Mouse (Mus musculus): ENCODE data around the gene Vwa8. TPM values are rescaled to one million over a fixed set of nuclear protein-coding genes. Genes with fewer than 3 reads are reported as not detected.

Vwa8 gene
- total RNA-seq, 1 experiment = 9.8 TPM

GRCm38 (mm10) chr14:79204866-79205265 lies 356.0 kb downstream of the Vwa8 start:
- Histone ChIP-seq H3K36me3 (ENCODE audit: control insufficient read depth, insufficient read depth, low read length, poor library complexity, severe bottlenecking) (no peaks in the 10 kb centered on the region; the same call in 1 of the 2 replicates), H3K4me1 (ENCODE audit: control insufficient read depth in 2 of 2, insufficient read depth in 2 of 2, low read length in 2 of 2, poor library complexity in 1 of 2) (peaks cover 0 to 3% of the 10 kb centered on the region in 2 experiments; a peak in 1 of 4 replicates), H3K4me3 (ENCODE audit: insufficient read depth in 1 of 2, low read depth in 1 of 2, low read length in 2 of 2, poor library complexity in 1 of 2, severe bottlenecking in 1 of 2) (no peak overlapping the region), H3K9me3 (ENCODE audit: control insufficient read depth, insufficient read depth, low read depth, low read length) (no peaks in the 10 kb centered on the region), H3K27ac (ENCODE audit: insufficient read depth, low read depth, low read length, poor library complexity, severe bottlenecking) (no peak overlapping the region), H3K9ac (ENCODE audit: insufficient read depth, low read depth, low read length, poor library complexity, severe bottlenecking) (no peak overlapping the region)
- in situ Hi-C loops (cut with MboI; ENCODE audit: low sequenced_read_pairs in 2 of 2, unreplicated experiment in 2 of 2) = no loop called here
- DNase-seq (ENCODE audit: low read depth, low spot score) = no peak
- TF ChIP-seq CHD2 (IDR thresholded peaks at IDR 0.05; ENCODE audit: low read depth, low read length) (no peak), ZC3H11A (IDR thresholded peaks at IDR 0.05; ENCODE audit: borderline replicate concordance, low read depth, low read length) (no peak), HCFC1 (IDR thresholded peaks at IDR 0.05; ENCODE audit: borderline replicate concordance, insufficient read depth, low read length) (no peak), ZNF384 (IDR thresholded peaks at IDR 0.05; ENCODE audit: low read depth, low read length) (no peak), MAFK (IDR thresholded peaks at IDR 0.05; ENCODE audit: insufficient read depth, low read depth, low read length) (no peak)

GRCm38 (mm10) chr14:79206210-79206609 lies 357.4 kb downstream of the Vwa8 start:
- DNase-seq (ENCODE audit: low read depth, low spot score) = no peak
- in situ Hi-C loops (cut with MboI; ENCODE audit: low sequenced_read_pairs in 2 of 2, unreplicated experiment in 2 of 2) = no loop called here
- no peak overlapping the region for H3K4me3 ChIP-seq (ENCODE audit: insufficient read depth in 1 of 2, low read depth in 1 of 2, low read length in 2 of 2, poor library complexity in 1 of 2, severe bottlenecking in 1 of 2)
- TF ChIP-seq ZNF384 (IDR thresholded peaks at IDR 0.05; ENCODE audit: low read depth, low read length) (no peak), HCFC1 (IDR thresholded peaks at IDR 0.05; ENCODE audit: borderline replicate concordance, insufficient read depth, low read length) (no peak), ZC3H11A (IDR thresholded peaks at IDR 0.05; ENCODE audit: borderline replicate concordance, low read depth, low read length) (no peak), CHD2 (IDR thresholded peaks at IDR 0.05; ENCODE audit: low read depth, low read length) (no peak), MAFK (IDR thresholded peaks at IDR 0.05; ENCODE audit: insufficient read depth, low read depth, low read length) (no peak)
- no peak overlapping the region for H3K9ac ChIP-seq (ENCODE audit: insufficient read depth, low read depth, low read length, poor library complexity, severe bottlenecking)
- H3K4me1 ChIP-seq (ENCODE audit: control insufficient read depth in 2 of 2, insufficient read depth in 2 of 2, low read length in 2 of 2, poor library complexity in 1 of 2) = peaks cover 0 to 3% of the 10 kb centered on the region in 2 experiments; a peak in 1 of 4 replicates
- H3K9me3 ChIP-seq (ENCODE audit: control insufficient read depth, insufficient read depth, low read depth, low read length) = no peaks in the 10 kb centered on the region
- no peak overlapping the region for H3K27ac ChIP-seq (ENCODE audit: insufficient read depth, low read depth, low read length, poor library complexity, severe bottlenecking)
- no peaks in the 10 kb centered on the region for H3K36me3 ChIP-seq (ENCODE audit: control insufficient read depth, insufficient read depth, low read length, poor library complexity, severe bottlenecking)

DNA sequence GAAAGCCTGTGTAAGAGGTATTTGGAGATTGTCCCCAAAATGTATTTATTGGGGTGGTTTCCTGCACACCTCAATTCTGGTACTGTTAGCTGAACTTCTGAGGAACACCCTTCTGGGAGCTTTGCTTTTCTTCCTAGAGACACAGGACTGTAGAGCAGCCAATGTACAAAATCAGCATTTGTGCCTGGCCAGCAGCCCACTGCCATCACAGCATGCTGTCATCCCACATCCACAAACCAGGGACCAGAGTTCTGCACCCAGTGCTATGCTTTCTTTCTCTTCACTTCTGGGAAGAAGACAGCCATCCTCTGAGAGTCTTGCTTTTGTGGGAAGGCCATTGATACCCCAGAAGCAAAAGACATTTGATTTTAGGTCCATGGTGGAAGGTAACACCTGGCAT lies 359.6 kb downstream of the Vwa8 start:
- no peak for DNase-seq (ENCODE audit: low read depth, low spot score)
- TF ChIP-seq ZNF384 (IDR thresholded peaks at IDR 0.05; ENCODE audit: low read depth, low read length) (no peak), CHD2 (IDR thresholded peaks at IDR 0.05; ENCODE audit: low read depth, low read length) (no peak), MAFK (IDR thresholded peaks at IDR 0.05; ENCODE audit: insufficient read depth, low read depth, low read length) (no peak)
- in situ Hi-C loops (cut with MboI; ENCODE audit: low sequenced_read_pairs in 2 of 2, unreplicated experiment in 2 of 2) = no loop called here

GRCm38 (mm10) chr14:79209813-79210212 lies 361.0 kb downstream of the Vwa8 start:
- H3K9me3 ChIP-seq (ENCODE audit: control insufficient read depth, insufficient read depth, low read depth, low read length) = no peaks in the 10 kb centered on the region
- no peaks in the 10 kb centered on the region for H3K4me1 ChIP-seq (ENCODE audit: control insufficient read depth in 2 of 2, insufficient read depth in 2 of 2, low read length in 2 of 2, poor library complexity in 1 of 2)
- H3K36me3 ChIP-seq (ENCODE audit: control insufficient read depth, insufficient read depth, low read length, poor library complexity, severe bottlenecking) = no peaks in the 10 kb centered on the region
- in situ Hi-C loops (cut with MboI; ENCODE audit: low sequenced_read_pairs in 2 of 2, unreplicated experiment in 2 of 2) = no loop called here
- H3K9ac ChIP-seq (ENCODE audit: insufficient read depth, low read depth, low read length, poor library complexity, severe bottlenecking) = no peak overlapping the region
- DNase-seq (ENCODE audit: low read depth, low spot score) = no peak
- H3K4me3 ChIP-seq (ENCODE audit: insufficient read depth in 1 of 2, low read depth in 1 of 2, low read length in 2 of 2, poor library complexity in 1 of 2, severe bottlenecking in 1 of 2) = no peak overlapping the region
- TF ChIP-seq HCFC1 (IDR thresholded peaks at IDR 0.05; ENCODE audit: borderline replicate concordance, insufficient read depth, low read length) (no peak), ZNF384 (IDR thresholded peaks at IDR 0.05; ENCODE audit: low read depth, low read length) (no peak), MAFK (IDR thresholded peaks at IDR 0.05; ENCODE audit: insufficient read depth, low read depth, low read length) (no peak), ZC3H11A (IDR thresholded peaks at IDR 0.05; ENCODE audit: borderline replicate concordance, low read depth, low read length) (no peak)
- no peak overlapping the region for H3K27ac ChIP-seq (ENCODE audit: insufficient read depth, low read depth, low read length, poor library complexity, severe bottlenecking)

More for the DNA sequence above, 359.6 kb downstream of the Vwa8 start:
- no peaks in the 10 kb centered on the region for H3K9me3 ChIP-seq (ENCODE audit: control insufficient read depth, insufficient read depth, low read depth, low read length)
- no peak overlapping the region for H3K27ac ChIP-seq (ENCODE audit: insufficient read depth, low read depth, low read length, poor library complexity, severe bottlenecking)
- no peak overlapping the region for H3K4me3 ChIP-seq (ENCODE audit: insufficient read depth in 1 of 2, low read depth in 1 of 2, low read length in 2 of 2, poor library complexity in 1 of 2, severe bottlenecking in 1 of 2)
- H3K4me1 ChIP-seq (ENCODE audit: control insufficient read depth in 2 of 2, insufficient read depth in 2 of 2, low read length in 2 of 2, poor library complexity in 1 of 2) = peaks cover 0 to under 1% of the 10 kb centered on the region in 2 experiments; a peak in 1 of 4 replicates
- no peak overlapping the region for H3K9ac ChIP-seq (ENCODE audit: insufficient read depth, low read depth, low read length, poor library complexity, severe bottlenecking)
- H3K36me3 ChIP-seq (ENCODE audit: control insufficient read depth, insufficient read depth, low read length, poor library complexity, severe bottlenecking) = no peaks in the 10 kb centered on the region

GRCm38 (mm10) chr14:79212380-79212991 lies 363.6 kb downstream of the Vwa8 start:
- Histone ChIP-seq H3K4me1 (ENCODE audit: control insufficient read depth in 2 of 2, insufficient read depth in 2 of 2, low read length in 2 of 2, poor library complexity in 1 of 2) (no peaks in the 10 kb centered on the region), H3K4me3 (ENCODE audit: insufficient read depth in 1 of 2, low read depth in 1 of 2, low read length in 2 of 2, poor library complexity in 1 of 2, severe bottlenecking in 1 of 2) (no peak overlapping the region), H3K36me3 (ENCODE audit: control insufficient read depth, insufficient read depth, low read length, poor library complexity, severe bottlenecking) (no peaks in the 10 kb centered on the region), H3K9ac (ENCODE audit: insufficient read depth, low read depth, low read length, poor library complexity, severe bottlenecking) (no peak overlapping the region), H3K9me3 (ENCODE audit: control insufficient read depth, insufficient read depth, low read depth, low read length) (no peaks in the 10 kb centered on the region), H3K27ac (ENCODE audit: insufficient read depth, low read depth, low read length, poor library complexity, severe bottlenecking) (no peak overlapping the region)
- in situ Hi-C loops (cut with MboI; ENCODE audit: low sequenced_read_pairs in 2 of 2, unreplicated experiment in 2 of 2) = no loop called here
- DNase-seq (ENCODE audit: low read depth, low spot score) = no peak
- TF ChIP-seq MAFK (IDR thresholded peaks at IDR 0.05; ENCODE audit: insufficient read depth, low read depth, low read length) (no peak), HCFC1 (IDR thresholded peaks at IDR 0.05; ENCODE audit: borderline replicate concordance, insufficient read depth, low read length) (no peak), ZNF384 (IDR thresholded peaks at IDR 0.05; ENCODE audit: low read depth, low read length) (no peak), CHD2 (IDR thresholded peaks at IDR 0.05; ENCODE audit: low read depth, low read length) (no peak), ZC3H11A (IDR thresholded peaks at IDR 0.05; ENCODE audit: borderline replicate concordance, low read depth, low read length) (no peak)

Data from ES-E14 (cell line).